Mouse (Mus musculus): ENCODE measurements around the gene Ddx21.
A peak's percentile ranks its signal among the peaks of the same experiment; 100 is the strongest.
"Not testable (repeated sequence)": the region's sequence is repeated elsewhere in the genome, so short reads cannot be mapped to it uniquely, and the experiment has no call there.

Gene Ddx21

GRCm38 (mm10) chr10:62602177-62603040 is at the start of gene Ddx21:
Gene Ddx21, minus strand, starts transcription at chr10:62602281.
- DNase-seq (ENCODE audit: low read depth, low spot score) = peak; percentile 84

- peak; percentile 99 for DNase-seq (ENCODE audit: low read depth, low spot score)
Observed at GRCm38 (mm10) chr10:62650881-62651810, 49.1 kb upstream of the Ddx21 start, which contains the start of gene Ddx50. Gene Ddx50, minus strand, starts transcription at chr10:62651218.

GRCm38 (mm10) chr10:62650358-62650782 is 48.3 kb upstream of the Ddx21 start:
- no peak for DNase-seq (ENCODE audit: low read depth, low spot score)

GRCm38 (mm10) chr10:62604161-62604560 is 2.1 kb upstream of the Ddx21 start:
- no peak for DNase-seq (ENCODE audit: low read depth, low spot score)

GRCm38 (mm10) chr10:62603233-62604030 is 1.4 kb upstream of the Ddx21 start:
- no peak for DNase-seq (ENCODE audit: low read depth, low spot score)

GRCm38 (mm10) chr10:62601833-62602176 is 276 bp downstream of the Ddx21 start:
- DNase-seq (ENCODE audit: low read depth, low spot score) = no peak

- no peak for DNase-seq (ENCODE audit: low read depth, low spot score)
Observed at GRCm38 (mm10) chr10:62601053-62601791, 859 bp downstream of the Ddx21 start.

GRCm38 (mm10) chr10:62600056-62600455 is 2.0 kb downstream of the Ddx21 start:
- no peak for DNase-seq (ENCODE audit: low read depth, low spot score)

GRCm38 (mm10) chr10:62599311-62599710 is 2.8 kb downstream of the Ddx21 start:
- not testable (repeated sequence) for DNase-seq (ENCODE audit: low read depth, low spot score)

GRCm38 (mm10) chr10:62592496-62592895 is 9.6 kb downstream of the Ddx21 start:
- no peak for DNase-seq (ENCODE audit: low read depth, low spot score)

GRCm38 (mm10) chr10:62590200-62590599 is 11.9 kb downstream of the Ddx21 start:
- DNase-seq (ENCODE audit: low read depth, low spot score) = peak; percentile 79

GRCm38 (mm10) chr10:62588616-62589015 is 13.5 kb downstream of the Ddx21 start:
- no peak for DNase-seq (ENCODE audit: low read depth, low spot score)

GRCm38 (mm10) chr10:62583245-62583644 is 18.8 kb downstream of the Ddx21 start:
- no peak for DNase-seq (ENCODE audit: low read depth, low spot score)

- no peak for DNase-seq (ENCODE audit: low read depth, low spot score)
Observed at GRCm38 (mm10) chr10:62582701-62583100, 19.4 kb downstream of the Ddx21 start.

GRCm38 (mm10) chr10:62582263-62582662 is 19.8 kb downstream of the Ddx21 start:
- no peak for DNase-seq (ENCODE audit: low read depth, low spot score)

GRCm38 (mm10) chr10:62579129-62579528 is 23.0 kb downstream of the Ddx21 start:
- DNase-seq (ENCODE audit: low read depth, low spot score) = not testable (repeated sequence)

GRCm38 (mm10) chr10:62578338-62579100 is 23.6 kb downstream of the Ddx21 start, which contains the start of gene Kif1bp:
Gene Kif1bp, minus strand, starts transcription at chr10:62578457.
- peak; percentile 96 for DNase-seq (ENCODE audit: low read depth, low spot score)

GRCm38 (mm10) chr10:62577673-62578337 is 24.3 kb downstream of the Ddx21 start:
- DNase-seq (ENCODE audit: low read depth, low spot score) = no peak

GRCm38 (mm10) chr10:62575001-62575400 is 27.1 kb downstream of the Ddx21 start:
- no peak for DNase-seq (ENCODE audit: low read depth, low spot score)

Data from embryo, embryonic 11.5 days (tissue).